Mouse (Mus musculus) neural tube, embryonic 13.5 days (tissue): ENCODE measurements around the gene Ppp4c. TPM values are rescaled to one million over a fixed set of nuclear protein-coding genes. Genes with fewer than 3 reads are reported as not detected.

Experiments used
- ATAC-seq: fragments of 200-750 bp; cut with Nextera tagmentation; 2 replicates; pipeline ENCODE4 v1.8.0; 2017; ENCODE audit warnings: low read depth, mild to moderate bottlenecking, moderate TSS enrichment, moderate library complexity
- H3K27ac ChIP-seq: fragments of 300-500 bp; sonication (generic); replicated peaks from 2 replicates; pipeline ENCODE4 v1.5.1; 2015; ENCODE audit warnings: moderate library complexity, mild to moderate bottlenecking, inconsistent platforms
- H3K27me3 ChIP-seq: fragments of 300-500 bp; sonication (generic); 2 replicates; pipeline ENCODE4 v1.6.1; 2015; ENCODE audit warnings: mild to moderate bottlenecking, inconsistent platforms
- H3K36me3 ChIP-seq: fragments of 300-500 bp; sonication (generic); 2 replicates; pipeline ENCODE4 v1.6.1; 2015; ENCODE audit warnings: mild to moderate bottlenecking, inconsistent platforms
- H3K4me1 ChIP-seq: fragments of 300-500 bp; sonication (generic); replicated peaks from 2 replicates; pipeline ENCODE4 v1.6.1; 2015; ENCODE audit warnings: inconsistent platforms
- H3K4me2 ChIP-seq: fragments of 300-500 bp; sonication (generic); 2 replicates; pipeline ENCODE4 v1.6.1; 2015; ENCODE audit warnings: inconsistent platforms, mild to moderate bottlenecking, moderate library complexity
- H3K4me3 ChIP-seq: fragments of 300-500 bp; sonication (generic); 2 replicates; pipeline ENCODE4 v1.5.1; 2015; ENCODE audit warnings: mild to moderate bottlenecking, inconsistent platforms
- H3K9ac ChIP-seq: fragments of 300-500 bp; sonication (generic); 2 replicates; pipeline ENCODE4 v1.6.1; 2015; ENCODE audit warnings: moderate library complexity, mild to moderate bottlenecking, inconsistent platforms
- H3K9me3 ChIP-seq: fragments of 300-500 bp; sonication (generic); 2 replicates; pipeline ENCODE4 v1.6.1; 2016; ENCODE audit warnings: inconsistent platforms
- WGBS: fragments of 180-500 bp; shearing (Covaris S2); methylation state at CpG from one replicate; pipeline ENCODE4 v1.1.7; 2015; 5-methylcytosine and 5-hydroxymethylcytosine counted together
- polyA plus RNA-seq: library from polyadenylated mRNA; unstranded; fragments of >200 nt; fragmentation: Nextera tagmentation; extraction: Ambion mirVana; gene quantifications from 2 replicates; pipeline ENCODE4 v1.2.1, GENCODE M21; 2015

Ppp4c gene
- polyA plus RNA-seq, 1 experiment from 2014 or later: 216 TPM

GRCm38 (mm10) chr7:126740977-126741376, 51.3 kb downstream of the Ppp4c start:
- Histone ChIP-seq H3K9ac (no peak overlapping the region), H3K4me2 (no peak overlapping the region), H3K4me3 (no peak overlapping the region), H3K27me3 (no peaks in the 10 kb centered on the region), H3K4me1 (no peaks in the 10 kb centered on the region), H3K36me3 (no peaks in the 10 kb centered on the region), H3K27ac (no peak overlapping the region), H3K9me3 (no peaks in the 10 kb centered on the region)
- no peak for ATAC-seq
- 86% methylated on average over 5 of the region's 5 CpGs for WGBS

DNA sequence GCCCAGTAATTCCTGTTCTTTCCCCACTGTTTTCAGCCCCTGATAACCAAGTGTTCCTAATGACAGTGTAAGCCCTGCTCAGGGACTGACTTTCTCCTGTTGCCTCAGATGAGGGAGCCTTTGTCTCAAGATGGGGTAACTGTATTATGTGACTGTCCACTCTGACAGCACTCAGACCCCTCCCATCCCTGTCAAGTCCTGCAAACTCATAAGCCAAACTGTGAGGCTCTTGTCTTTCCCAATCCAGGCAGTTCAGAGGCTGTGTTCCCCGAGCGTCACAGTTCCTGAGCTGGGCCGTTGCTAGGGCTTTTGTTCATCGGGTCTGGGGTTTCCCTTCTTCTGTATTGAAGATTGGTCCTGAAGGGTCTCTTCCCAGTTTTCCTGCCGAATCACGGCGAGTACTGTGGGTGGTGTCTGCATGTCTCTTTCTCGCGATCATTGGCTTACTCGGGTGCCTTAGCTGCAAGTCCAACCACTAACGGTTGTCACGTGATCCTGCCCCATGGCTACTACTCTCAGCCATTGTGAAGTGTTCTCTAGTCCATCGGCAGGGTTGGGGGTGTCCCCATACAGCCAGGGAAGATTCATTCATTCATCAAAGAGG, 52.1 kb downstream of the Ppp4c start:
- no peaks in the 10 kb centered on the region for H3K36me3 ChIP-seq
- WGBS: 78% methylated on average over 13 of the region's 13 CpGs
- ATAC-seq: no peak
- no peak overlapping the region for H3K9ac ChIP-seq
- no peaks in the 10 kb centered on the region for H3K9me3 ChIP-seq
- no peak overlapping the region for H3K4me3 ChIP-seq
- no peak overlapping the region for H3K27ac ChIP-seq
- no peak overlapping the region for H3K4me2 ChIP-seq
- H3K4me1 ChIP-seq: no peaks in the 10 kb centered on the region
- H3K27me3 ChIP-seq: no peaks in the 10 kb centered on the region

GRCm38 (mm10) chr7:126739551-126739950, 52.7 kb downstream of the Ppp4c start:
- Histone ChIP-seq H3K27ac (no peak overlapping the region), H3K4me1 (no peaks in the 10 kb centered on the region), H3K9ac (no peak overlapping the region), H3K36me3 (no peaks in the 10 kb centered on the region), H3K27me3 (no peaks in the 10 kb centered on the region), H3K4me3 (no peak overlapping the region), H3K9me3 (no peaks in the 10 kb centered on the region), H3K4me2 (no peak overlapping the region)
- WGBS: 86% methylated on average over 17 of the region's 17 CpGs
- no peak for ATAC-seq

DNA sequence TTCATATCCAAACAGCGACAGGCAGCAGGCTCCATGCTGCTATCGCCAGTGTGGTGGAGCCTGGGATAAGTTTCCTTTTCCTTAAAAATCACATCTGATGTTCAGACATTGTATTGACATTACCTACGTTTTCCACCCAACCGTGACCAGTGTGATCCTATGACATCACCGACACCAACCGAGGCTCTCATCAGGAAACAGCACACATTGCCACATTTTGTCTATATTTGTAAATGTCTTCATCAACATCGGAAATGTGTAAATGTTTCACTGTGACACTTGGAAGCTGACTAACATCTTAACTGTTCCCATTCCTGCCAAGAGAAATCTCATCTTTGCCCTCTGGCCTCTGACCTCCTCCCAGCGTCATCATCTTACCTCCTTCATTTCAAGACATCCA, 56.2 kb downstream of the Ppp4c start:
- no peak overlapping the region for H3K4me2 ChIP-seq
- no peaks in the 10 kb centered on the region for H3K36me3 ChIP-seq
- H3K4me3 ChIP-seq: no peak overlapping the region
- no peaks in the 10 kb centered on the region for H3K27me3 ChIP-seq
- H3K4me1 ChIP-seq: no peaks in the 10 kb centered on the region
- H3K9ac ChIP-seq: no peak overlapping the region
- 81% methylated on average over 8 of the region's 8 CpGs for WGBS
- no peak overlapping the region for H3K27ac ChIP-seq
- no peak for ATAC-seq
- H3K9me3 ChIP-seq: no peaks in the 10 kb centered on the region

Other genes with a start within 250 kb of the Ppp4c start
- 188 and 200 TPM in 2 replicates for gene Eif3c, start 226.1 kb downstream of the Ppp4c start, polyA plus RNA-seq
- 0.29 and 0.95 TPM in 2 replicates for gene Apobr, start 207.6 kb downstream of the Ppp4c start, polyA plus RNA-seq
- gene Cln3, start 206.7 kb downstream of the Ppp4c start, polyA plus RNA-seq: 26.3 and 27.9 TPM in 2 replicates
- gene Il27, start 197.6 kb downstream of the Ppp4c start, polyA plus RNA-seq: not detected in 2 replicates
- gene Nupr1, start 161.6 kb downstream of the Ppp4c start, polyA plus RNA-seq: 7.1 and 9.6 TPM in 2 replicates
- gene Sgf29, start 143.2 kb downstream of the Ppp4c start, polyA plus RNA-seq: 48.3 and 51.3 TPM in 2 replicates
- 1.4 and 2.1 TPM in 2 replicates for gene Sult1a1, start 116.1 kb downstream of the Ppp4c start, polyA plus RNA-seq
- 109 and 143 TPM in 2 replicates for gene Bola2, start 97.1 kb downstream of the Ppp4c start, polyA plus RNA-seq
- gene Slx1b, start 96.7 kb downstream of the Ppp4c start, polyA plus RNA-seq: 16.2 and 20.5 TPM in 2 replicates
- gene Coro1a, start 84.7 kb downstream of the Ppp4c start, polyA plus RNA-seq: 92.4 and 107 TPM in 2 replicates
- gene Mapk3, start 32.9 kb downstream of the Ppp4c start, polyA plus RNA-seq: 97.6 and 108 TPM in 2 replicates
- 0.56 and 1.5 TPM in 2 replicates for gene Gdpd3, start 26.2 kb downstream of the Ppp4c start, polyA plus RNA-seq
- gene Ypel3, start 15.5 kb downstream of the Ppp4c start, polyA plus RNA-seq: 204 and 215 TPM in 2 replicates
- gene Tbx6, start 11.0 kb downstream of the Ppp4c start, polyA plus RNA-seq: 0.25 and 0.66 TPM in 2 replicates
- 36.8 and 40.6 TPM in 2 replicates for gene Fam57b, start 5.2 kb upstream of the Ppp4c start, polyA plus RNA-seq
- not detected in 2 replicates for gene 4930451I11Rik, start 39.1 kb upstream of the Ppp4c start, polyA plus RNA-seq
- 8.2 and 9.5 TPM in 2 replicates for gene Doc2a, start 54.9 kb upstream of the Ppp4c start, polyA plus RNA-seq
- 19.0 and 19.9 TPM in 2 replicates for gene Hirip3, start 69.5 kb upstream of the Ppp4c start, polyA plus RNA-seq
- gene Ino80e, start 69.9 kb upstream of the Ppp4c start, polyA plus RNA-seq: 74.3 and 79.1 TPM in 2 replicates
- 48.7 and 50.5 TPM in 2 replicates for gene Taok2, start 92.2 kb upstream of the Ppp4c start, polyA plus RNA-seq
- gene Tmem219, start 130.4 kb upstream of the Ppp4c start, polyA plus RNA-seq: 25.3 and 25.7 TPM in 2 replicates
- gene Kctd13, start 136.4 kb upstream of the Ppp4c start, polyA plus RNA-seq: 94.3 and 99.3 TPM in 2 replicates
- 5.6 and 6.6 TPM in 2 replicates for gene Asphd1, start 157.1 kb upstream of the Ppp4c start, polyA plus RNA-seq
- 34.7 and 35.1 TPM in 2 replicates for gene Sez6l2, start 158.1 kb upstream of the Ppp4c start, polyA plus RNA-seq
- 121 and 124 TPM in 2 replicates for gene Cdipt, start 183.4 kb upstream of the Ppp4c start, polyA plus RNA-seq
- 1.2 and 1.4 TPM in 2 replicates for gene Cdiptos, start 183.6 kb upstream of the Ppp4c start, polyA plus RNA-seq
- 6.6 and 7.2 TPM in 2 replicates for gene Mvp, start 222.1 kb upstream of the Ppp4c start, polyA plus RNA-seq
- 0.50 and 0.61 TPM in 2 replicates for gene Pagr1b, start 224.0 kb upstream of the Ppp4c start, polyA plus RNA-seq
- gene Pagr1a, start 224.9 kb upstream of the Ppp4c start, polyA plus RNA-seq: 49.5 and 50.4 TPM in 2 replicates
- 47.8 and 81.0 TPM in 2 replicates for gene Gm42742, start 228.6 kb upstream of the Ppp4c start, polyA plus RNA-seq
- 22.0 TPM in 2 replicates for gene Prrt2, start 228.7 kb upstream of the Ppp4c start, polyA plus RNA-seq
- gene Maz, start 234.5 kb upstream of the Ppp4c start, polyA plus RNA-seq: 71.7 and 72.1 TPM in 2 replicates
- 22.8 and 31.5 TPM in 2 replicates for gene Kif22, start 250.0 kb upstream of the Ppp4c start, polyA plus RNA-seq